Mouse (Mus musculus) ES-Bruce4 (cell line): ENCODE results near the gene Kcnd3.

ENCODE experiments used
- CTCF ChIP-seq: IDR thresholded peaks from one replicate; pipeline ENCODE4 v1.8.1; 2011; ENCODE audit warnings: low read depth, low read length
- EP300 ChIP-seq: IDR thresholded peaks from 2 replicates; pipeline ENCODE4 v1.6.1; 2011; ENCODE audit warnings: low read depth, low read length; ENCODE audit not compliant: insufficient read depth
- POLR2A ChIP-seq: IDR thresholded peaks from one replicate; pipeline ENCODE4 v1.8.1; 2011; ENCODE audit warnings: low read length; ENCODE audit not compliant: insufficient read depth

DNA sequence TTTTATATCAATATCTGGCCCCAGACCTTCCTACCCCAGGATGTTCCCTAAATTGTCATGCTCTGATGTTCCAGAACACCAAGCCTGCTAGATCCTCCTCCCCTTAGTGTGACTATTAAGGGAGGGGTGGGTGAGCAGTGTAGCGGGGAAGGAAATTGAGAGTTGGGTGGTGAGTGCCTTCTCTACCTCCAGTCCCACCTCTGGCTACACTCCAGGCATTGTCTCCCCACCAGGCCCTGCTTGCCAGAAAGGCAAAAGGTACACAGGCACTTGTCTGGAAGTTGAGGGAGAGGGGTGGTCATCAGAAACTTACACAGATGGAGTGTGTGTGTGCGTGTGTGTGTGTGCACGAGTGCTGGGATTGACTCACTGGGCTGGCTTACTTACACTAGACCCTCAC, 270.4 kb downstream of the Kcnd3 start:
- TF ChIP-seq CTCF: no peak
- no peak for TF ChIP-seq EP300
- TF ChIP-seq POLR2A: no peak
